Mouse (Mus musculus) hindbrain, embryonic 11.5 days (tissue): ENCODE data around the gene Caly. TPM values are rescaled to one million over a fixed set of nuclear protein-coding genes. Genes with fewer than 3 reads are reported as not detected.

Experiments
- ATAC-seq: fragments of 200-750 bp; cut with Nextera tagmentation; 2 replicates; pipeline ENCODE4 v1.8.0; 2017; ENCODE audit warnings: mild to moderate bottlenecking, moderate TSS enrichment, moderate library complexity; ENCODE audit not compliant: low FRiP score
- DNase-seq: peaks from one replicate; pipeline ENCODE4 v3.0.0-alpha.2; 2015; ENCODE audit warnings: low spot score
- H3K27ac ChIP-seq: fragments of 300-500 bp; sonication (generic); 2 replicates; pipeline ENCODE4 v1.5.1; 2014; ENCODE audit warnings: mild to moderate bottlenecking, low read depth, low read length
- H3K27me3 ChIP-seq: fragments of 300-500 bp; sonication (generic); 2 replicates; pipeline ENCODE4 v1.6.1; 2014; ENCODE audit warnings: mild to moderate bottlenecking, low read length, moderate library complexity, mixed read lengths; ENCODE audit not compliant: control insufficient read depth, insufficient read depth
- H3K36me3 ChIP-seq: fragments of 300-500 bp; sonication (generic); 2 replicates; pipeline ENCODE4 v1.6.1; 2014; ENCODE audit warnings: mild to moderate bottlenecking, low read length, moderate library complexity, mixed read lengths; ENCODE audit not compliant: control insufficient read depth, insufficient read depth
- H3K4me1 ChIP-seq: fragments of 300-500 bp; sonication (generic); replicated peaks from 2 replicates; pipeline ENCODE4 v1.6.1; 2014; ENCODE audit warnings: low read length, mixed read lengths; ENCODE audit not compliant: control insufficient read depth, insufficient read depth
- H3K4me2 ChIP-seq: fragments of 300-500 bp; sonication (generic); replicated peaks from 2 replicates; pipeline ENCODE4 v1.6.1; 2014; ENCODE audit warnings: mild to moderate bottlenecking, low read depth, low read length
- H3K4me3 ChIP-seq: fragments of 300-500 bp; sonication (generic); 2 replicates; pipeline ENCODE4 v1.5.1; 2014; ENCODE audit warnings: low read depth, low read length
- H3K9ac ChIP-seq: fragments of 300-500 bp; sonication (generic); 2 replicates; pipeline ENCODE4 v1.6.1; 2014; ENCODE audit warnings: low read depth, low read length
- H3K9me3 ChIP-seq: fragments of 300-500 bp; sonication (generic); 2 replicates; pipeline ENCODE4 v1.6.1; 2016; ENCODE audit warnings: low read length; ENCODE audit not compliant: control insufficient read depth
- WGBS: fragments of 180-500 bp; shearing (Covaris S2); extraction: QIAGEN DNeasy Blood & Tissue Kit; methylation state at CpG from one replicate; pipeline ENCODE4 v1.1.7; 2014; 5-methylcytosine and 5-hydroxymethylcytosine counted together
- polyA plus RNA-seq: library from polyadenylated mRNA; unstranded; fragments of >200 nt; fragmentation: Nextera tagmentation; extraction: Ambion mirVana; gene quantifications from 2 replicates; pipeline ENCODE4 v1.2.1, GENCODE M21; 2014

The Caly gene
- polyA plus RNA-seq, 1 experiment from 2014 or later = 12.1 TPM

DNA sequence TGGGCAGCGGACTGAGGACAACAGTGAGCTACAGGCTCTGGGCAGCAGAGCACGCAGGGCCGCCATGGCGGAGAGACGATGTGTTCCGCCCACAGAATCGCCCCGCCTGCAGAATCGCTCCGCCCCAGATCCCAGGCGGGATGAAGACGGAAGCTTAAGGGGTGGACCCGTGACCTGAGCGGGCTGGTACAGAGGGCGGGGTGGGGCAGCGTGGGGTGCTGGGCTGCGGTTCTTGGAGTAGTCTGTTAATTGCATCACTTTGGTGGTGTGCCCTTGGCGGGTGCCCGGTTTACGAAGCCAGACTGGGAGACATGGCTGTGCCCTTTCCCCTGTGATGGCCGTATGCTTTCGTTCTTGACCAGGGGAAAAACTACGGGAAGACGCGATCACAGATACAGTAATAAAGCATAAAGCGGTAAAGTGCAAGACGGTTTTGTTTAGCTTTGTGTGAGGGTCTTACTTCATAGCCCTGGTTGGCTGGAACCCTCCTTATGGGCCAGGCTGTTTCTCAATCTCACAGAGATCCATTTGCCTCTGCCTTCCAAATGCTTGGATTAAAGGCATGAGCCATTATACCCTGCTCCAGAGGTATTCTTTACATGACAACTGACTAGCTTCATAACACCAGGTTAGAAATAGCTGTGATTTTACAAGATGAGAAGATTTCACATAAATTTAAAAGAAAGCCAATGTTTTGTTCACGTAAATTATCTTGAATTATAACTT, 34.1 kb upstream of the Caly start, which contains the start of gene Echs1:
Echs1 (minus strand) TSS at position 148 of the 726 bp plus-strand sequence.
- Histone ChIP-seq H3K4me1 (no peaks in the 10 kb centered on the region), H3K36me3 (no peaks in the 10 kb centered on the region), H3K4me3 (peak within 1 kb of the TSS; percentile 75), H3K27me3 (no peaks in the 10 kb centered on the region), H3K9me3 (no peaks in the 10 kb centered on the region), H3K9ac (peak within 1 kb of the TSS; percentile 86), H3K27ac (peak within 1 kb of the TSS; percentile 61; the same call in 1 of the 2 replicates), H3K4me2 (peak within 1 kb of the TSS; percentile 76)
- DNase-seq = peak; percentile 85
- 4% methylated on average over 28 of the region's 28 CpGs for WGBS
- peak; percentile 95 for ATAC-seq

DNA sequence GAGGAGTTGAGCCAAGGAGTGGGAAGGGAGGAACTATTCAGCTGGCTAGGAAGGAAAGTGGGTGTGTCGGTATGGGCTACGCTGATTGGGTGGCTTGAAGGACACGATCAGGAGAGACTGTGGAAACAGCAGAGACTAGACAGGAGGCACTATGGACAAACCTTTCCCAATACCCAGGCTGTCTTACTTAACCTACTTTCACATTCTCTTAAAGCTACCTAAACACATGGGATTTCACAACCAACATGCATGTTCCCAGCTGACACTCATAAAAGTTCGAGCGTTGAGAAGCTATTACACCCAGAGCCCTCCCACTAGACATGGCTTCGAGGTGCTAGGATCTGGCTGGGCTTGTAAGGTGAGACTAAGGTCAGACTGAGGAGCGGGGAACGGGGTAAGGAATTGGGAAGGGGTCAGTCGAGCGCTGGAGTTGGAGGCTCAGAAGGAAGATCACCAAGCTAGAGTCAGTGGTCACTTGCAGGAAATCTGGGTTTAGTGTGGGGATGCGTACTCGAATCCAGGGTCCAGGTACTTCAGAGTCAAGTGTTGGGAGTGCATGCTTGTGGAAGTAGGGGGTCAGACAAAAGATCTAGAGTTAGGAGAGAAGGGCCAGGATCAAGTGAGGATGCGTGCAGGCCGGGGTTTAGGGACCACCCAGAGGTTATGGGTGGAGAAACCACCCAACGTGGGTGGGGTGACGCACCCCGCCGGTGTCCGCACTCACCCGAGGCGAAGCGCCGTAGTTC, 33.4 kb upstream of the Caly start, which contains the start of gene Paox:
Paox (plus strand) TSS at position 217 of the 746 bp plus-strand sequence.
- H3K4me2 ChIP-seq = peak within 1 kb of the TSS; percentile 76
- ATAC-seq = peak; percentile 79
- H3K4me1 ChIP-seq = no peaks in the 10 kb centered on the region
- H3K9ac ChIP-seq = peak within 1 kb of the TSS; percentile 86
- 3% methylated on average over 23 of the region's 23 CpGs for WGBS
- no peaks in the 10 kb centered on the region for H3K9me3 ChIP-seq
- peak within 1 kb of the TSS; percentile 75 for H3K4me3 ChIP-seq
- H3K27ac ChIP-seq = peak within 1 kb of the TSS; percentile 61; the same call in 1 of the 2 replicates
- no peaks in the 10 kb centered on the region for H3K27me3 ChIP-seq
- peak; percentile 38 for DNase-seq
- no peaks in the 10 kb centered on the region for H3K36me3 ChIP-seq

DNA sequence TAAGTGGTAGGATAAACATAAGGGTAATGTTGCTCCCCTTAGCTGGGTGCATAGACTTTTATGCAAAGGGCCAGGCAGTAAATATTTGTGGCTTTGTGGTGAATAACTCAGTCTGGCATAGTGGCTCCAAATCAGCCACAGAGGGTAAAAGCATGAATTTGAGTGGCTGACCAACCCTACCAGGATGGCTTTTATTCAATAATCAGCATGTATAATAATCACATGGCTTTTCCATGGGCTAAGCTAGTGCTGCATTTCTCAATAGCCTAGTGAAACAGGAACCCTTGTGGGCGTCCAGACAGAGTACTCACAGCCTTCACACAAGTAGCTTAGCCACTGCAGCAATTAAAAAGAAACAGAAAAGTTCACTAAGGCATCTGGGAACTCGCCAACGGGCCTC, 29.6 kb upstream of the Caly start:
- Histone ChIP-seq H3K9me3 (no peaks in the 10 kb centered on the region), H3K36me3 (peaks cover 10% of the 10 kb centered on the region), H3K9ac (no peak overlapping the region), H3K27ac (no peak overlapping the region), H3K4me1 (no peaks in the 10 kb centered on the region), H3K27me3 (no peaks in the 10 kb centered on the region), H3K4me3 (no peak overlapping the region), H3K4me2 (no peak overlapping the region)
- no peak for DNase-seq
- 65% methylated on average over 3 of the region's 3 CpGs for WGBS
- ATAC-seq = no peak

DNA sequence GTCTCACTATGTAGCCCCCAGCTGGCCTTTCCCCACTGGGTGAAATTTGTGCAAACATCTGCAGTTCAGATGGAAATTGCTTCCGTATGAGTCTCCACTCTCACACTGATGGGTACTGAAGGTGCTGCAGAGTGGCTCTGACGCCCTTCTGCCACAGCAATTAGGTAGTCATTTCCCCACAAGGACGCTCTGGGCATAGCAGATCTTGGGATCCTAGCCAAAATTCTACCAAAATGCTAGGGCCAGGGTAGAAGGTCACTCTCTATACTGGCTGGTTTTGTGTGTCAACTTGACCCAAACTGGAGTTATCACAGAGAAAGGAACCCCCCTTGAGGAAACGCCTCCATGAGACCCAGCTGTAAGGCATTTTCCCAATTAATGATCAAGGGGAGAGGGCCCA, 21.7 kb upstream of the Caly start:
- Histone ChIP-seq H3K4me1 (no peaks in the 10 kb centered on the region), H3K4me3 (no peak overlapping the region), H3K9me3 (no peaks in the 10 kb centered on the region), H3K27me3 (no peaks in the 10 kb centered on the region), H3K36me3 (peaks cover 3% of the 10 kb centered on the region; the same call in 1 of the 2 replicates), H3K9ac (no peak overlapping the region), H3K27ac (no peak overlapping the region), H3K4me2 (no peak overlapping the region)
- ATAC-seq (no peak), DNase-seq (no peak)
- WGBS = 84% methylated on average over 4 of the region's 4 CpGs

DNA sequence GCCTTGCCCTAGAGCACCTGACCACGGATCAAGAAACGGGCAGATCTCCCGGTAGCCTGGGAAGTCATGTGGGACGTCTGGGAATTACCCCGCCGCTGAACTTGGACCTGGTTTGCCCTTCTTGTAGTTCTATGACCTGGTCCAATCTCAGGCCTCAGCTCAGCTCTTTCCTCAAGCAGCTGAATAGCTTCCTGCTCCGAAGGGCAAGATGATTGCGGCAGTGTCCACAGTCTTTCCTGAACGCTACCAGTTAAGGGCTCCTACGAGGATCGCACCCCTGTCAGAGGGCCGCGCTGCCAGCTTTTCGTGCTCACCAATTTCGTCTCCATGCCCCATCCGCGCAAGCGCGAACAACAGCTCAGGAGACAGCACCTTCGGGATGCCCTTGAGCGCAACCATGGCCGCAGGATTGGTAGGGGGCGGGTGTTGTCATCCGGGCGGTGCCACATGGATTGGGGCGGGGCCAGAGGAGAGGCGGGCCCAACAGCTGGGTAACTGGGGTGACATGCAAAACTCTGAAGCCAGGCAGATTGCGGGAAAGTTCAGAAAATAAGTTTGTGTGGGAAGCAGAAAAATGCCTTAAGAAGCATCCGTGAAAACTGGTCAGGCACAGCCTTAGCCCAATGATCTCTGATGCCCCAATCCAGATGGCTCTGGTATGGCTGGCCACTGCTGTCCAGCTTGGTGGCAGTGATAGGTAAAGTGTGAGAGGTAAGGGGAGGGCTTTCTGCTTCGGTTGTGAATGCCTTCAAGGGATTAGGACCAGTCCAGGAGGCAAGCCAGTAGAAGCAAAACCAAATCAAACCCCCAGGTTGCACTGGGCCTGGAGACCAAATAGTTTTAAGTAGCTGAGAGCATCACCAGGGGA, 19.9 kb upstream of the Caly start, which contains the start of gene Fuom:
Fuom (minus strand) TSS at position 449 of the 868 bp plus-strand sequence.
- Histone ChIP-seq H3K9ac (peak within 1 kb of the TSS; percentile 59), H3K27me3 (no peaks in the 10 kb centered on the region), H3K27ac (no peak within 1 kb of the TSS), H3K4me1 (no peaks in the 10 kb centered on the region), H3K4me2 (peak within 1 kb of the TSS; percentile 83), H3K9me3 (no peaks in the 10 kb centered on the region), H3K4me3 (peak within 1 kb of the TSS; percentile 30), H3K36me3 (peaks cover 3% of the 10 kb centered on the region; the same call in 1 of the 2 replicates)
- peak; percentile 91 for ATAC-seq
- DNase-seq = peak; percentile 78
- 3% methylated on average over 30 of the region's 30 CpGs for WGBS

DNA sequence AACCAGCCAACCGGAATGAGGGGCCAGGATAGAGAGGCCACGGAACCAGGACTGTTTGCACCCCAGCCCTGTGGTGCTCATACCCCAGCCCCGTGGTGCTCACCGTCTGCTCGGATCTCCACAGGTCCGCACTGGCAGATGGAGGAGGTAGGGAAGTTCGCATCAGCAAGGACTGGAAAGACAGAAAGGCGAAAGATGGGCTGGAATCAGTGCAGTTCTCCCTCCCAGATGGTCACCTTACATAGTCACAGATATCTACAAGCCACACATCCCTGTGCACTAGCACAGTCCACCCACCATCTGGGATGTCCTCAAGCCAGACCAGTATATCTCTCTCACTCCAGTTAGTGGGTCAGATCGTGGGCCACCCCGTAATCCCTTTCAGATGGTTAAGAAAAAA, 19.1 kb upstream of the Caly start:
- no peaks in the 10 kb centered on the region for H3K27me3 ChIP-seq
- DNase-seq = no peak
- no peak for ATAC-seq
- peak overlapping the region; percentile 30; the same call in 1 of the 2 replicates for H3K4me3 ChIP-seq
- H3K4me2 ChIP-seq = peak overlapping the region; percentile 83; the same call in 1 of the 2 replicates
- H3K9me3 ChIP-seq = no peaks in the 10 kb centered on the region
- 73% methylated on average over 10 of the region's 10 CpGs for WGBS
- H3K27ac ChIP-seq = no peak overlapping the region
- no peaks in the 10 kb centered on the region for H3K4me1 ChIP-seq
- H3K9ac ChIP-seq = peak overlapping the region; percentile 59; the same call in 1 of the 2 replicates
- H3K36me3 ChIP-seq = peaks cover 3% of the 10 kb centered on the region; the same call in 1 of the 2 replicates

DNA sequence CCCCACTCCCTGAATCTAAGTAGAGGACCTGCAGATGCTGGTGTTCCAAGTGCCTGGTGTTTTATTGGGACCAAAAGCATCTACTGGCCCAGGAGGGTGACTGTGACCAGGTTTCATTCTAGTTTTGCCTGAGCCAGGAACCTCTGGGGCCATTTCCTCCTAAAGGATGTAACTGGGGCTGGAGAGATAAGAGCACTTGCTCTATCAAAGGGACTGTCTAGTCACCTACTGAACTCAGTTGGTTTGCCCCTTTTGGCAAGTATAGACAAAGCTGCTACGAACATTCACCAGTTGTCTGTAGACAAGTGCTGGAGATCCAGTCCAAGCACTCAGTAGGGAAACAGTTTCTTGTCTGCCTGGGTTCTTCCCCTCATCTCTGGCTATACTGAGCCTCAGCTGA, 16.1 kb upstream of the Caly start:
- no peak overlapping the region for H3K27ac ChIP-seq
- no peak overlapping the region for H3K4me2 ChIP-seq
- no peaks in the 10 kb centered on the region for H3K36me3 ChIP-seq
- DNase-seq = no peak
- H3K9me3 ChIP-seq = no peaks in the 10 kb centered on the region
- no peak for ATAC-seq
- H3K4me3 ChIP-seq = no peak overlapping the region
- no peak overlapping the region for H3K9ac ChIP-seq
- no peaks in the 10 kb centered on the region for H3K4me1 ChIP-seq
- WGBS = 84% methylated on average over 1 of the region's 1 CpGs
- H3K27me3 ChIP-seq = no peaks in the 10 kb centered on the region

DNA sequence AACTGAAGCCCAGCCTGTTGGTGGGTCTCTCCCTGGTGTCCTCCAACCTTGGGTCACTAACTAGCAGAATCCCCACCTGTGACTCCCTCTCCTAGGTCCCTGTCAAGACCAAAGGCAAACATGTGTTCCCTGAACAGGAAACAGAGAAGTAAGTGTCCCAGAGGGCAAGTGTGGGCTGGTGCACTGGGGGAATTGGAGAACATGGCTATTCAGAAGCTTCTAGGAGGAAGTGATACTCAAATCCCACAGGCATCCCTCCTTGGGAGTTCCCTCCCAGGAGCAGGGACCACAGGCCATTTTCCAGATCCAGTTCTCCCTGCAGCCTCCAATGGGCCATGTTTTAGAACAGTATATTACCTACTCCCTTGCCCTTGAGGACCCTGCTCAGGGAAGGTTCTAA, 13.7 kb upstream of the Caly start:
- DNase-seq (no peak), ATAC-seq (no peak)
- Histone ChIP-seq H3K4me2 (no peak overlapping the region), H3K4me3 (no peak overlapping the region), H3K27me3 (no peaks in the 10 kb centered on the region), H3K27ac (no peak overlapping the region), H3K4me1 (no peaks in the 10 kb centered on the region), H3K9me3 (no peaks in the 10 kb centered on the region), H3K9ac (no peak overlapping the region), H3K36me3 (no peaks in the 10 kb centered on the region)
